Mouse (Mus musculus) cortical plate, adult 2 months (tissue): Measurements from ENCODE around the gene Klf3.

Experiments used
- CTCF ChIP-seq: fragments of 200-500 bp; IDR thresholded peaks from 2 replicates; pipeline ENCODE4 v1.5.1; 2011; ENCODE audit warnings: mild to moderate bottlenecking, control low read depth, low read length; ENCODE audit not compliant: insufficient read depth; ENCODE audit errors: extremely low read depth
- POLR2A ChIP-seq: fragments of 200-500 bp; IDR thresholded peaks from 2 replicates; pipeline ENCODE4 v1.6.1; 2011; ENCODE audit warnings: mild to moderate bottlenecking, low read length, control low read depth; ENCODE audit not compliant: insufficient read depth; ENCODE audit errors: extremely low read depth

DNA sequence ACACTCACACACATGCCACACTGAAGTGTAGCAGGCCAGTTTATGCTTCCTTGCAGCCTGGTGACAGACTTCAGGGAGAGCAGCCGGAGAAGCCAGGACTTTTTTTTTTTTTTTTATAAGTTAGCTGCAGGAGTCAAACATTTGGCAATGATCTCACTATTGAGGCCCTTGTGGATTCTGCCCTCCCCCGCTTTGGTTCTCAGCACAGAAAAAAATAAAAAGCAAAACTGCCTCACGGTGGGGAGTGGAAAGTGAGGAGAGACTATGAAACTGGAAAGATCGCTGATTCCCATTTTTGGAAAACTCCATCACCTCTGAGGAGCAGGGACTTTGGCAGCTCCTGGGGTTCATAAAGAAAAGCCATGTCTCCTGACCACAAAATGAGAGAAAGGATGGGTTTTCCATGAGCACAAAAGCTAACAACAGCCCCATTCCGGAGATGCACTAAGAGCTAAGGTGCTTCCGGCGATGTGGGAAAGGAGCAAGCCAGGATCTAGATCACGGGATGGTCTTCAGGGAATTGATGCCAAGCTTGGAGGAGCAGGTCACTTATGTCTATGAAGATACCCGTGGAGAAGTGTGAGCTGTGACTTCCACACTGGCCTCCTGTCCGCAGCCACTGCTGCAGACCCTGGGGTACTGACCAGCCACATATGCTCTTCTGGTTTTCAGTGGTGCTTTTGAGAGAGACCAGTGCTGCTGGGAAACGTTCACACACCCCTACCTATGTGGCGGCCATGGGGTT is 73.1 kb downstream of the Klf3 start:
- TF ChIP-seq POLR2A = no peak
- TF ChIP-seq CTCF = no peak
